Mouse (Mus musculus) limb, embryonic 13.5 days (tissue): ENCODE measurements around the gene Etl4. TPM values are rescaled to one million over a fixed set of nuclear protein-coding genes. Genes with fewer than 3 reads are reported as not detected.
A peak's percentile ranks its signal among the peaks of the same experiment; 100 is the strongest.

Source experiments
- ATAC-seq: fragments of 200-750 bp; cut with Nextera tagmentation; 2 replicates; pipeline ENCODE4 v1.8.0; 2017; ENCODE audit warnings: low read depth, moderate number of reproducible peaks, moderate TSS enrichment; ENCODE audit not compliant: low FRiP score
- H3K27ac ChIP-seq: fragments of 300-500 bp; sonication (generic); 2 replicates; pipeline ENCODE4 v1.5.1; 2015; ENCODE audit warnings: inconsistent platforms, mild to moderate bottlenecking, moderate library complexity
- H3K27me3 ChIP-seq: fragments of 300-500 bp; sonication (generic); 2 replicates; pipeline ENCODE4 v1.6.1; 2015; ENCODE audit warnings: mild to moderate bottlenecking, inconsistent platforms
- H3K36me3 ChIP-seq: fragments of 300-500 bp; sonication (generic); 2 replicates; pipeline ENCODE4 v1.6.1; 2015; ENCODE audit warnings: inconsistent platforms, mild to moderate bottlenecking, moderate library complexity
- H3K4me1 ChIP-seq: fragments of 300-500 bp; sonication (generic); 2 replicates; pipeline ENCODE4 v1.6.1; 2015; ENCODE audit warnings: inconsistent platforms
- H3K4me2 ChIP-seq: fragments of 300-500 bp; sonication (generic); replicated peaks from 2 replicates; pipeline ENCODE4 v1.6.1; 2015; ENCODE audit warnings: inconsistent platforms, mild to moderate bottlenecking, moderate library complexity
- H3K4me3 ChIP-seq: fragments of 300-500 bp; sonication (generic); 2 replicates; pipeline ENCODE4 v1.5.1; 2015; ENCODE audit warnings: moderate library complexity, mild to moderate bottlenecking, inconsistent platforms
- H3K9ac ChIP-seq: fragments of 300-500 bp; sonication (generic); 2 replicates; pipeline ENCODE4 v1.6.1; 2015; ENCODE audit warnings: mild to moderate bottlenecking, inconsistent platforms
- H3K9me3 ChIP-seq: fragments of 300-500 bp; sonication (generic); 2 replicates; pipeline ENCODE4 v1.6.1; 2016; ENCODE audit warnings: inconsistent platforms
- WGBS: fragments of 180-500 bp; shearing (Covaris S2); methylation state at CpG from one replicate; pipeline ENCODE4 v1.1.7; 2015; 5-methylcytosine and 5-hydroxymethylcytosine counted together
- polyA plus RNA-seq: library from polyadenylated mRNA; unstranded; fragments of >200 nt; fragmentation: Nextera tagmentation; extraction: Ambion mirVana; gene quantifications from 2 replicates; pipeline ENCODE4 v1.2.1, GENCODE M21; 2015

The Etl4 gene
- polyA plus RNA-seq, 1 experiment from 2014 or later = 25.6 TPM

GRCm38 (mm10) chr2:20603536-20603935, 694.0 kb downstream of the Etl4 start:
- H3K27ac ChIP-seq = peak overlapping the region; percentile 63; the same call in 1 of the 2 replicates
- no peak for ATAC-seq

GRCm38 (mm10) chr2:20603991-20604390, 694.4 kb downstream of the Etl4 start:
- H3K4me1 ChIP-seq = peaks cover 9% of the 10 kb centered on the region
- 40% methylated on average over 6 of the region's 6 CpGs for WGBS
- no peaks in the 10 kb centered on the region for H3K9me3 ChIP-seq
- no peak overlapping the region for H3K9ac ChIP-seq
- H3K4me2 ChIP-seq = no peak overlapping the region
- no peak overlapping the region for H3K4me3 ChIP-seq
- peak; percentile 83; the same call in 1 of the 2 replicates for ATAC-seq
- H3K36me3 ChIP-seq = no peaks in the 10 kb centered on the region
- H3K27me3 ChIP-seq = no peaks in the 10 kb centered on the region
- 0 out of 2 replicates have a peak overlapping the region, but pooled peaks have one; percentile 63 for H3K27ac ChIP-seq

More at GRCm38 (mm10) chr2:20603536-20603935, 694.0 kb downstream of the Etl4 start:
- 57% methylated on average over 6 of the region's 6 CpGs for WGBS
- peaks cover 9% of the 10 kb centered on the region for H3K4me1 ChIP-seq
- H3K9me3 ChIP-seq = no peaks in the 10 kb centered on the region
- no peak overlapping the region for H3K4me2 ChIP-seq
- no peak overlapping the region for H3K4me3 ChIP-seq
- no peaks in the 10 kb centered on the region for H3K36me3 ChIP-seq
- no peak overlapping the region for H3K9ac ChIP-seq
- no peaks in the 10 kb centered on the region for H3K27me3 ChIP-seq

- ATAC-seq = no peak
- 74% methylated on average over 8 of the region's 8 CpGs for WGBS
- Histone ChIP-seq H3K4me2 (no peak overlapping the region), H3K4me1 (no peaks in the 10 kb centered on the region; the same call in 1 of the 2 replicates), H3K4me3 (no peak overlapping the region), H3K9ac (no peak overlapping the region), H3K27ac (no peak overlapping the region), H3K27me3 (no peaks in the 10 kb centered on the region), H3K36me3 (no peaks in the 10 kb centered on the region), H3K9me3 (no peaks in the 10 kb centered on the region)
Observed at GRCm38 (mm10) chr2:20609203-20609602, 699.6 kb downstream of the Etl4 start.

- H3K9ac ChIP-seq = no peak overlapping the region
- ATAC-seq = no peak
- no peak overlapping the region for H3K4me2 ChIP-seq
- H3K36me3 ChIP-seq = no peaks in the 10 kb centered on the region
- H3K4me1 ChIP-seq = no peaks in the 10 kb centered on the region
- no peaks in the 10 kb centered on the region for H3K9me3 ChIP-seq
- no peak overlapping the region for H3K4me3 ChIP-seq
- H3K27ac ChIP-seq = no peak overlapping the region
- no peaks in the 10 kb centered on the region for H3K27me3 ChIP-seq
- 81% methylated on average over 1 of the region's 1 CpGs for WGBS
Observed at GRCm38 (mm10) chr2:20615948-20616347, 706.4 kb downstream of the Etl4 start.

- no peak for ATAC-seq
- no peaks in the 10 kb centered on the region for H3K9me3 ChIP-seq
- H3K27me3 ChIP-seq = no peaks in the 10 kb centered on the region
- no peak overlapping the region for H3K4me3 ChIP-seq
- H3K4me1 ChIP-seq = no peaks in the 10 kb centered on the region
- no peak overlapping the region for H3K27ac ChIP-seq
- WGBS = 88% methylated on average over 5 of the region's 5 CpGs
- H3K9ac ChIP-seq = no peak overlapping the region
- H3K36me3 ChIP-seq = no peaks in the 10 kb centered on the region
- H3K4me2 ChIP-seq = no peak overlapping the region
Observed at GRCm38 (mm10) chr2:20618396-20618795, 708.8 kb downstream of the Etl4 start.

- ATAC-seq = no peak
- Histone ChIP-seq H3K9me3 (no peaks in the 10 kb centered on the region), H3K27me3 (no peaks in the 10 kb centered on the region), H3K9ac (no peak overlapping the region), H3K4me2 (no peak overlapping the region), H3K36me3 (no peaks in the 10 kb centered on the region), H3K4me3 (no peak overlapping the region), H3K4me1 (no peaks in the 10 kb centered on the region), H3K27ac (no peak overlapping the region)
- WGBS = 86% methylated on average over 5 of the region's 5 CpGs
Observed at GRCm38 (mm10) chr2:20619881-20620280, 710.3 kb downstream of the Etl4 start.

- Histone ChIP-seq H3K9me3 (no peaks in the 10 kb centered on the region), H3K4me3 (no peak overlapping the region), H3K27me3 (no peaks in the 10 kb centered on the region), H3K27ac (no peak overlapping the region), H3K4me2 (no peak overlapping the region), H3K9ac (no peak overlapping the region), H3K36me3 (no peaks in the 10 kb centered on the region), H3K4me1 (no peaks in the 10 kb centered on the region)
- no peak for ATAC-seq
- 80% methylated on average over 8 of the region's 8 CpGs for WGBS
Observed at GRCm38 (mm10) chr2:20629156-20629712, 719.7 kb downstream of the Etl4 start.

- ATAC-seq = no peak
- 63% methylated on average over 3 of the region's 3 CpGs for WGBS
- H3K36me3 ChIP-seq = no peaks in the 10 kb centered on the region
- no peak overlapping the region for H3K4me3 ChIP-seq
- no peak overlapping the region for H3K27ac ChIP-seq
- H3K9ac ChIP-seq = no peak overlapping the region
- peaks cover 6% of the 10 kb centered on the region for H3K4me1 ChIP-seq
- H3K9me3 ChIP-seq = no peaks in the 10 kb centered on the region
- no peaks in the 10 kb centered on the region for H3K27me3 ChIP-seq
- no peak overlapping the region for H3K4me2 ChIP-seq
Observed at GRCm38 (mm10) chr2:20638604-20639003, 729.0 kb downstream of the Etl4 start.

GRCm38 (mm10) chr2:20639721-20640120, 730.1 kb downstream of the Etl4 start:
- H3K27me3 ChIP-seq = no peaks in the 10 kb centered on the region
- H3K9me3 ChIP-seq = no peaks in the 10 kb centered on the region
- no peak for ATAC-seq
- WGBS = 74% methylated on average over 2 of the region's 2 CpGs
- no peak overlapping the region for H3K4me3 ChIP-seq
- no peaks in the 10 kb centered on the region for H3K36me3 ChIP-seq
- peaks cover 11% of the 10 kb centered on the region for H3K4me1 ChIP-seq
- no peak overlapping the region for H3K27ac ChIP-seq
- H3K4me2 ChIP-seq = no peak overlapping the region
- no peak overlapping the region for H3K9ac ChIP-seq

GRCm38 (mm10) chr2:20642818-20643217, 733.2 kb downstream of the Etl4 start:
- Histone ChIP-seq H3K27ac (no peak overlapping the region), H3K9me3 (no peaks in the 10 kb centered on the region), H3K9ac (no peak overlapping the region), H3K36me3 (no peaks in the 10 kb centered on the region), H3K4me3 (no peak overlapping the region), H3K4me2 (no peak overlapping the region), H3K27me3 (no peaks in the 10 kb centered on the region), H3K4me1 (peaks cover 11% of the 10 kb centered on the region)
- peak; percentile 80; the same call in 1 of the 2 replicates for ATAC-seq
- WGBS = 67% methylated on average over 9 of the region's 9 CpGs

GRCm38 (mm10) chr2:20649817-20650216, 740.2 kb downstream of the Etl4 start:
- H3K27me3 ChIP-seq = no peaks in the 10 kb centered on the region
- ATAC-seq = no peak
- H3K4me3 ChIP-seq = no peak overlapping the region
- no peak overlapping the region for H3K27ac ChIP-seq
- 19% methylated on average over 4 of the region's 4 CpGs for WGBS
- no peaks in the 10 kb centered on the region for H3K36me3 ChIP-seq
- H3K4me2 ChIP-seq = no peak overlapping the region
- 0 out of 2 replicates have a peak, but pooled peaks cover 2% of the 10 kb centered on the region for H3K4me1 ChIP-seq
- no peak overlapping the region for H3K9ac ChIP-seq
- no peaks in the 10 kb centered on the region for H3K9me3 ChIP-seq

GRCm38 (mm10) chr2:20653116-20653515, 743.5 kb downstream of the Etl4 start:
- ATAC-seq = no peak
- Histone ChIP-seq H3K9me3 (no peaks in the 10 kb centered on the region), H3K27ac (no peak overlapping the region), H3K4me2 (no peak overlapping the region), H3K4me3 (no peak overlapping the region), H3K36me3 (no peaks in the 10 kb centered on the region), H3K9ac (no peak overlapping the region), H3K4me1 (0 out of 2 replicates have a peak, but pooled peaks cover 4% of the 10 kb centered on the region), H3K27me3 (no peaks in the 10 kb centered on the region)

- Histone ChIP-seq H3K9me3 (no peaks in the 10 kb centered on the region), H3K4me2 (no peak overlapping the region), H3K4me3 (no peak overlapping the region), H3K9ac (no peak overlapping the region), H3K27ac (no peak overlapping the region), H3K27me3 (no peaks in the 10 kb centered on the region), H3K36me3 (no peaks in the 10 kb centered on the region), H3K4me1 (0 out of 2 replicates have a peak, but pooled peaks cover 4% of the 10 kb centered on the region)
- no peak for ATAC-seq
- 77% methylated on average over 8 of the region's 8 CpGs for WGBS
Observed at GRCm38 (mm10) chr2:20654058-20654457, 744.5 kb downstream of the Etl4 start.
